Mouse (Mus musculus): ENCODE data around the gene Crnkl1. TPM values are rescaled to one million over a fixed set of nuclear protein-coding genes. Genes with fewer than 3 reads are reported as not detected.
"Not testable (repeated sequence)": the region's sequence is repeated elsewhere in the genome, so short reads cannot be mapped to it uniquely, and the experiment has no call there.

Gene Crnkl1
- polyA plus RNA-seq, 1 experiment from 2014 or later = 22.8 TPM

DNA sequence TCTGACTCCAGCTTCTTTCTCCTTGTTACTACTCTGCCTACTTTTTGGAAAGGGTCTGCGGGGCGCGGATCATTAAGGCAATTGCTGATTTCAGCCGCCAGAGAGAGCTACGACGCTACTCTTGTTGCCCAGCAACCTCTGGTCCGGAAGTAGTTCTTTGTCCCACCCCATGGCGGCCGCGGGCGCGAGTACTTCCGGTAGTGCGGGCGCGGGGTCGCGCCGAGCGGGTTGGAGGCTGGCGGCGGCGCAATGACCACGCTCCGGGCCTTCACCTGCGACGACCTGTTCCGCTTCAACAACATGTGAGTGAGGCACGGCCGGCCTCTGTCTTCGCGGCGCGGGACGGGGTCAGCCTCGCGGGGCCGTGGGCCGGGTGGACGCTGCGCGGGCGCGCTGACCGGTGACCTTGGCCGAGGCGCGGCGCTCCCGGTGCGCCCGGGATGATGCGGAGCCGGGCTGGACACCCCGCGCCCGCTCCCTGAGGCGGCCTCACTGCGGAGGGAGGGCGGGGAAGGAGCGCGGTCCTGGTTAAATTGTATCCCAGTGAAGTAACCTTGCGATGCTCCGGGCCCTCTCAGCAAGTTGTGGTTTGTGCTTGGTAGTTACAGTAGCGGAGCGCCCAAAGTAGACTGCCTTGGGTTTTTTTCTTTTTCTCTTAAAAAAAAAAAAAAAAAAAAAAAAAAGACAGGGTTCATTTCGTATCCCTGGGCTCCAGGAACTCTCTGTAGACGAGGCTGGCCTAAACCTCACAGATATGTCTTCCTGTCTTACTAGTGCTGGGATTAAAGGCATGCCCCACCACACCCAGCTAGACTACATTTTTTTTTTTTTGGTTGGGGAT is 31.5 kb downstream of the Crnkl1 start:
- H3K27ac ChIP-seq (ENCODE audit: low read depth) = peak overlapping the region; percentile 87
- under 1% methylated on average over 68 of the region's 68 CpGs for WGBS
- peak overlapping the region; percentile 92 for H3K9ac ChIP-seq (ENCODE audit: low read length)
- H3K36me3 ChIP-seq (ENCODE audit: control insufficient read depth, insufficient read depth, low read length) = peaks cover 10% of the 10 kb centered on the region; the same call in 1 of the 2 replicates
- no peaks in the 10 kb centered on the region for H3K9me3 ChIP-seq (ENCODE audit: control insufficient read depth, low read length)
- H3K4me1 ChIP-seq (replicated peaks; ENCODE audit: control insufficient read depth, insufficient read depth, low read length) = peaks cover 13% of the 10 kb centered on the region
- H3K4me2 ChIP-seq (ENCODE audit: low read length) = peak overlapping the region; percentile 82
- H3K27me3 ChIP-seq (replicated peaks; ENCODE audit: control insufficient read depth, insufficient read depth, low read length) = no peaks in the 10 kb centered on the region
- peak overlapping the region; percentile 89 for H3K4me3 ChIP-seq (ENCODE audit: low read depth, low read length)
- ATAC-seq (replicated peaks; ENCODE audit: low FRiP score, low TSS enrichment, low read depth) = peak; percentile 92
- DNase-seq (ENCODE audit: low spot score) = peak; percentile 92

DNA sequence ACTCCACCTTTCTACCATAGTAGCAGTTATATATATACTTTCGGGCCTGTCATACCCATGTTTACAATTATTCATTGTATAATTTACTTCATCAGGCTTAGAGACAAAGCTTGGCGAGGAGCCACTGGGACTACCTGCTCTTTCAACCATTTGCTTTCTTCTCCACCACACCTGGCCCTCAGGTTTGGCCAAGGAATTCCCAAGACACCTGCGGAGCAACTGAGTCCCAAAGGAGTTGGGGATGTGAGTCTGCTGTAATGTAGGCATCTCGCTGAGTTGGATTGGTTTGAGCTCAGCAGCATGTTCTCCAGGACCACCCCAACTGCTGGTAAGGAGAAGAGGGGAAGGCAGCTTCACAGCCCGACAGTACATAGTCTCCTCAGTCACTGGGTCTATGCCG is 33.0 kb downstream of the Crnkl1 start, which contains the start of gene Naa20:
TSS of gene Naa20 (plus strand) at position 239 of the 400 bp plus-strand sequence.
- Histone ChIP-seq H3K4me2 (ENCODE audit: low read length) (peak within 1 kb of the TSS; percentile 82), H3K36me3 (ENCODE audit: control insufficient read depth, insufficient read depth, low read length) (0 out of 2 replicates have a peak, but pooled peaks cover 5% of the 10 kb centered on the region), H3K9me3 (ENCODE audit: control insufficient read depth, low read length) (no peaks in the 10 kb centered on the region), H3K9ac (ENCODE audit: low read length) (no peak within 1 kb of the TSS), H3K4me3 (ENCODE audit: low read depth, low read length) (peak within 1 kb of the TSS; percentile 89), H3K27me3 (replicated peaks; ENCODE audit: control insufficient read depth, insufficient read depth, low read length) (no peaks in the 10 kb centered on the region), H3K27ac (ENCODE audit: low read depth) (no peak within 1 kb of the TSS; the same call in 1 of the 2 replicates), H3K4me1 (replicated peaks; ENCODE audit: control insufficient read depth, insufficient read depth, low read length) (peaks cover 13% of the 10 kb centered on the region)
- ATAC-seq (replicated peaks; ENCODE audit: low FRiP score, low TSS enrichment, low read depth) (no peak), DNase-seq (ENCODE audit: low spot score) (no peak)
- 91% methylated on average over 6 of the region's 6 CpGs for WGBS

DNA sequence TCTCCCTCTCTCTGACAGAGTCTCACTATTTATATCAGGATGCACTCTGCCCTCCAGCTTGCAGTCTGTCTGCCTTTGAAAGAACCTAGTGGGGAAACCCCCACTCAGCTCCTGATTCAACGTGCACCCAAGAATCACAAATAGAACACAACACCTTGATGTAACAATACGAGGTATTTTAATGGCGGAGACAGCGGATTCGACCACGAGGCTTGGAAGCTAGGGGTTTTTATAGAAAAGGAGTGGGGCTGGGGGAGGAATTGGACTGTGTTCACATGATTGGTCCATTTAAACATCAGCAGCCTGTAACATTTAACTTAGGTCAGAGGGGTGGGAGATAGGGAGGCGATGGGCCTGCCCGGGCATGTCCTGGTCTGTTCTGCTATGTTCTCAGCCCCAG is 34.5 kb downstream of the Crnkl1 start:
- not testable (repeated sequence) for ATAC-seq (replicated peaks; ENCODE audit: low FRiP score, low TSS enrichment, low read depth); H3K36me3 ChIP-seq (ENCODE audit: control insufficient read depth, insufficient read depth, low read length); DNase-seq (ENCODE audit: low spot score); H3K27ac ChIP-seq (ENCODE audit: low read depth); H3K9ac ChIP-seq (ENCODE audit: low read length); H3K4me3 ChIP-seq (ENCODE audit: low read depth, low read length); H3K27me3 ChIP-seq (replicated peaks; ENCODE audit: control insufficient read depth, insufficient read depth, low read length); H3K4me2 ChIP-seq (ENCODE audit: low read length); H3K9me3 ChIP-seq (ENCODE audit: control insufficient read depth, low read length)
- H3K4me1 ChIP-seq (replicated peaks; ENCODE audit: control insufficient read depth, insufficient read depth, low read length) = peaks cover 13% of the 10 kb centered on the region
- WGBS = 76% methylated on average over 7 of the region's 8 CpGs

DNA sequence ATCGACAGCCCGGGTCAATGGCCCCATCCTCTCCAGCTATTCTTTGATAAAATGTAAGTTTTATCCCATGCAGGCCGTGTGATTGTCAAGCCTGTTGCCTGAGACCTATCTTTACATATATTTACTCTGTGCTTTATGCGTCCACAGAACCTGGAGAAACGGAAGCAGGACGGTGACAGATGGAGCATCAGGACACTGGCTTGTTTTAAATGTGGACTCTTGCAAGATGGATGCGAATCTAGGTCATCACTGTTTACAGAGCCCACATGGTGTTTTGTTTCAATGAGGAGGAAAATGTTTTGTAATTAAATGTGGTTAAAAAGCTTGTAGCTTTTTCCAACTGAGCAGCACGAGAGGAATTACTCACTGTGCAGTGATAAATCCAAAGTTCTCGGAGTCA is 36.7 kb downstream of the Crnkl1 start:
- no peak for ATAC-seq (replicated peaks; ENCODE audit: low FRiP score, low TSS enrichment, low read depth)
- WGBS = 48% methylated on average over 9 of the region's 9 CpGs

GRCm38 (mm10) chr2:145893756-145894155 is 41.1 kb downstream of the Crnkl1 start:
- no peak for ATAC-seq (replicated peaks; ENCODE audit: low FRiP score, low TSS enrichment, low read depth)
- Histone ChIP-seq H3K4me1 (replicated peaks; ENCODE audit: control insufficient read depth, insufficient read depth, low read length) (peaks cover 7% of the 10 kb centered on the region), H3K27ac (ENCODE audit: low read depth) (no peak overlapping the region), H3K4me2 (ENCODE audit: low read length) (no peak overlapping the region), H3K9me3 (ENCODE audit: control insufficient read depth, low read length) (no peaks in the 10 kb centered on the region), H3K4me3 (ENCODE audit: low read depth, low read length) (no peak overlapping the region), H3K27me3 (replicated peaks; ENCODE audit: control insufficient read depth, insufficient read depth, low read length) (no peaks in the 10 kb centered on the region), H3K36me3 (ENCODE audit: control insufficient read depth, insufficient read depth, low read length) (no peaks in the 10 kb centered on the region), H3K9ac (ENCODE audit: low read length) (no peak overlapping the region)
- no peak for DNase-seq (ENCODE audit: low spot score)
- 98% methylated on average over 6 of the region's 6 CpGs for WGBS

More for the DNA sequence above, 36.7 kb downstream of the Crnkl1 start:
- Histone ChIP-seq H3K4me3 (ENCODE audit: low read depth, low read length) (no peak overlapping the region), H3K9me3 (ENCODE audit: control insufficient read depth, low read length) (no peaks in the 10 kb centered on the region), H3K9ac (ENCODE audit: low read length) (no peak overlapping the region), H3K4me2 (ENCODE audit: low read length) (no peak overlapping the region), H3K27ac (ENCODE audit: low read depth) (no peak overlapping the region), H3K27me3 (replicated peaks; ENCODE audit: control insufficient read depth, insufficient read depth, low read length) (no peaks in the 10 kb centered on the region), H3K4me1 (replicated peaks; ENCODE audit: control insufficient read depth, insufficient read depth, low read length) (no peaks in the 10 kb centered on the region), H3K36me3 (ENCODE audit: control insufficient read depth, insufficient read depth, low read length) (no peaks in the 10 kb centered on the region)
- DNase-seq (ENCODE audit: low spot score) = no peak

DNA sequence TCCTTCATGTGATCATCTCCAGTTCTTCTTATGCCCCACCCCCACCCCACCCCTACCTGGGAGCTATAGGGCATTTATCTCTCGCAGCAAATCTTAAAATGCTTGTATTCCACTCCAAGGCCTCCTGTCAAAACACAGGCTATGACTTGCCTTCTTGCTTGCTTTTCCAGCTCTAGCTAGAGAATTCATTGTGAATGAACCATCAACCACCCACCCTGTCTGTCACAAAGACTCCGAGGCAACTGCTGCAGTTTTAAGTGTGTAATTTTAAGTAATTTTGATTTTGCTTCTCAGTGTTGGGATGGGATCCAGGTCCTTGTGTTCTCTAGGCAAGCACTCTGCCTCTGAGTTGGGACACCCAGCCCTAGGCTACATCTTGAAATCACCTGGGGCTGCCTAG is 44.2 kb downstream of the Crnkl1 start:
- Histone ChIP-seq H3K4me2 (ENCODE audit: low read length) (no peak overlapping the region), H3K9ac (ENCODE audit: low read length) (no peak overlapping the region), H3K9me3 (ENCODE audit: control insufficient read depth, low read length) (no peaks in the 10 kb centered on the region), H3K4me1 (replicated peaks; ENCODE audit: control insufficient read depth, insufficient read depth, low read length) (peaks cover 21% of the 10 kb centered on the region), H3K27ac (ENCODE audit: low read depth) (no peak overlapping the region), H3K36me3 (ENCODE audit: control insufficient read depth, insufficient read depth, low read length) (peaks cover 18% of the 10 kb centered on the region), H3K4me3 (ENCODE audit: low read depth, low read length) (no peak overlapping the region), H3K27me3 (replicated peaks; ENCODE audit: control insufficient read depth, insufficient read depth, low read length) (no peaks in the 10 kb centered on the region)
- 86% methylated on average over 2 of the region's 2 CpGs for WGBS
- no peak for ATAC-seq (replicated peaks; ENCODE audit: low FRiP score, low TSS enrichment, low read depth)
- no peak for DNase-seq (ENCODE audit: low spot score)

DNA sequence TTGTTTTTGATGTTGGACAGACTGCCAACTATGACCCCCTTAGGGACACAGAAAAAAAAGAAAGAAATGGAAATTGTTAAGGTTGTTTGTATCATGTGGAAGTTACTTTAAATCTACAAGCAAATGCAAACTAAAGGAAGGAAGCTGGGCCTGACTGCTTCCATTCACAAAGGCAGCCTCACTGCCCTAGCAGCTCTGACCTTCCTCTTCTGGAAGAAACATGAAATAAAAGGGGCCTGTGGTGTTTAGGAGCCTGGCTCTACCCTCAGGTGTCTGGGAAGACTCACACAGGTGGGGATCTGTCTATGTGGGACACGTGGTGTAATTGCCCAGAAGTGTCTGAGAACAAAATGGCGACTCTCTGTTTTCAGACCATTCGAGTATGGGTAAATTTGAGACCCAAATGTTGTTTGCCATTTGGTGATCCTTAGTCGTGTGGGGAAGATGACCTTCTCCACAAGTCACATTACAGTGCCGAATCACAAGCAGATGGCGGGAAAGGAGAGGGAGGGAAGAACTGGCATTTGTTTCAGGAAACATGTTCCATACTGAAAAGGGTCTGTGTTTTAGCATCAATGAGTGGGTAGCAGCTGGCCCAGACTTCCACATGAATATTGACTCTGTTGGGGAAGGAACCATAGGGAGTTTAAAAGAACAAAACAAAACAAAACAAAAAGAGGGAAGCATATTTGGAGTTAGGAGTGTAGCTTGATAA is 45.9 kb downstream of the Crnkl1 start:
- Histone ChIP-seq H3K4me1 (replicated peaks; ENCODE audit: control insufficient read depth, insufficient read depth, low read length) (peaks cover 37% of the 10 kb centered on the region), H3K9ac (ENCODE audit: low read length) (no peak overlapping the region), H3K4me2 (ENCODE audit: low read length) (no peak overlapping the region), H3K36me3 (ENCODE audit: control insufficient read depth, insufficient read depth, low read length) (peaks cover 21% of the 10 kb centered on the region), H3K27ac (ENCODE audit: low read depth) (peak overlapping the region; percentile 64), H3K9me3 (ENCODE audit: control insufficient read depth, low read length) (no peaks in the 10 kb centered on the region), H3K27me3 (replicated peaks; ENCODE audit: control insufficient read depth, insufficient read depth, low read length) (no peaks in the 10 kb centered on the region), H3K4me3 (ENCODE audit: low read depth, low read length) (no peak overlapping the region)
- WGBS = 47% methylated on average over 6 of the region's 6 CpGs
- DNase-seq (ENCODE audit: low spot score) (no peak), ATAC-seq (replicated peaks; ENCODE audit: low FRiP score, low TSS enrichment, low read depth) (no peak)

DNA sequence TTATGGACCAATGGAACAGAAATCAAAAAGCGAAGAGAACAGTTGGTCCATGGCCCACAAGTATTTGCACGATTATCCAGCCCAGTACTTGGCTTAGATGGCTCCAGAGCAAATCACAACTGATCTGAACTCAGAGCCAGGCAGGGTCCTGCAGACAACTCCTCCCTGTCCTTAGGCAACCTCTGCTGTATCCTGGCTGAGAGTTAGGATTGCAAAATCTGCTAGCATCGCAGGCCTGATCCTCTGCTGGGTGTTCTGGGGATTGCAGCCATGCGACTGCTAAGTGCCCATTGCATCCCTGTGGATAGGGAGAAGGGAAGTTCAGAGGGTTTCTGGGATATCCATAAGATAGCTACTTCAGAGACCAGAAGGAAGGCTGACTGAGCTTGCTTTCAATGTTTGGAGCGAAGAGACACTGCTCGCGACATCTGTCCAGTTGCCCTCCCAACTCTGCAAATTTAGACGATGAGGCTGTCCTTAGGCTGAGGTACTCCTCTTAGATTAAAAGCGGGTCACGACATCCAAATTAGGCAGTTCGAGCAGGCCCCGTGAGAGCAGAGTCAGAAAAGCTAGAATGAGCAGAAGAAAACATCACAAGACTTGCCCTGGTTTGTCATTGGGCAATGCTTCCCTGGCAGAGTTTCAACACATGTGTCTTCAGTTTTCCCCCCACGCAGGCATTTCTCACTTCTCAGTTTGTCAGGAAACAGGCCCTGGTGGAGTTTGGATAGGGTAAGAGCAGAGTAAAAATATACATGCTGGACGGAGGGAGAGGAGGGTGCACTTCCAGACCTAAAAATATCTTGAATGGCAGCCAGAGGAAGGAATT is 46.7 kb downstream of the Crnkl1 start:
- peaks cover 39% of the 10 kb centered on the region for H3K4me1 ChIP-seq (replicated peaks; ENCODE audit: control insufficient read depth, insufficient read depth, low read length)
- no peak overlapping the region for H3K4me3 ChIP-seq (ENCODE audit: low read depth, low read length)
- H3K27ac ChIP-seq (ENCODE audit: low read depth) = peak overlapping the region; percentile 64
- H3K36me3 ChIP-seq (ENCODE audit: control insufficient read depth, insufficient read depth, low read length) = peaks cover 25% of the 10 kb centered on the region
- H3K9ac ChIP-seq (ENCODE audit: low read length) = no peak overlapping the region
- H3K4me2 ChIP-seq (ENCODE audit: low read length) = no peak overlapping the region
- DNase-seq (ENCODE audit: low spot score) = no peak
- no peaks in the 10 kb centered on the region for H3K9me3 ChIP-seq (ENCODE audit: control insufficient read depth, low read length)
- H3K27me3 ChIP-seq (replicated peaks; ENCODE audit: control insufficient read depth, insufficient read depth, low read length) = no peaks in the 10 kb centered on the region
- 52% methylated on average over 14 of the region's 14 CpGs for WGBS
- ATAC-seq (replicated peaks; ENCODE audit: low FRiP score, low TSS enrichment, low read depth) = 0 out of 2 replicates have a peak, but pooled peaks have one; percentile 9
